Mouse (Mus musculus) bone marrow macrophage, adult 2 months (primary cell): ENCODE data around the gene Gucy2c. TPM values are rescaled to one million over a fixed set of nuclear protein-coding genes. Genes with fewer than 3 reads are reported as not detected.

ENCODE experiments used
- H3K27ac ChIP-seq: 2 replicates; pipeline ENCODE4 v1.5.1; 2012; ENCODE audit warnings: low read depth, low read length; ENCODE audit not compliant: insufficient read depth
- H3K4me1 ChIP-seq: 2 replicates; pipeline ENCODE4 v1.6.1; 2012; ENCODE audit warnings: low read length; ENCODE audit not compliant: control insufficient read depth, insufficient read depth
- H3K4me3 ChIP-seq: 2 replicates; pipeline ENCODE4 v1.5.1; 2012; ENCODE audit warnings: mild to moderate bottlenecking, low read length, moderate library complexity; ENCODE audit not compliant: insufficient read depth
- CTCF ChIP-seq: IDR thresholded peaks from 2 replicates; pipeline ENCODE4 v1.5.1; 2012; ENCODE audit warnings: low read depth, mild to moderate bottlenecking, low read length, moderate library complexity
- POLR2A ChIP-seq: IDR thresholded peaks from 2 replicates; pipeline ENCODE4 v1.6.1; 2012; ENCODE audit warnings: mild to moderate bottlenecking, low read depth, low read length, borderline replicate concordance
- polyA plus RNA-seq: library from polyadenylated mRNA; stranded (reverse); fragments of >200 nt; gene quantifications from 2 replicates; pipeline ENCODE4 v1.2.4, GENCODE M21; 2012; ENCODE audit not compliant: missing spikeins, insufficient read depth, insufficient read length

The Gucy2c gene
- polyA plus RNA-seq, 1 experiment, result not detected

GRCm38 (mm10) chr6:136742352-136743118 is 39.0 kb downstream of the Gucy2c start:
- Histone ChIP-seq H3K4me1 (no peaks in the 10 kb centered on the region; the same call in 1 of the 2 replicates), H3K27ac (no peak overlapping the region), H3K4me3 (no peak overlapping the region)
- TF ChIP-seq POLR2A (no peak), CTCF (no peak)

GRCm38 (mm10) chr6:136741281-136741680 is 40.3 kb downstream of the Gucy2c start:
- Histone ChIP-seq H3K4me3 (no peak overlapping the region), H3K27ac (no peak overlapping the region), H3K4me1 (no peaks in the 10 kb centered on the region; the same call in 1 of the 2 replicates)
- no peak for TF ChIP-seq CTCF
- no peak for TF ChIP-seq POLR2A

GRCm38 (mm10) chr6:136735766-136736165 is 45.8 kb downstream of the Gucy2c start:
- H3K4me1 ChIP-seq, result no peaks in the 10 kb centered on the region
- TF ChIP-seq POLR2A (no peak), CTCF (no peak)
- no peak overlapping the region for H3K27ac ChIP-seq
- no peak overlapping the region for H3K4me3 ChIP-seq

- Histone ChIP-seq H3K4me1 (no peaks in the 10 kb centered on the region), H3K27ac (no peak overlapping the region), H3K4me3 (no peak overlapping the region)
- TF ChIP-seq CTCF (no peak), POLR2A (no peak)
Observed at GRCm38 (mm10) chr6:136728144-136728543, 53.4 kb downstream of the Gucy2c start.

- Histone ChIP-seq H3K4me3 (no peak overlapping the region), H3K27ac (no peak overlapping the region), H3K4me1 (no peaks in the 10 kb centered on the region)
- no peak for TF ChIP-seq CTCF
- no peak for TF ChIP-seq POLR2A
Observed at GRCm38 (mm10) chr6:136723171-136723570, 58.4 kb downstream of the Gucy2c start.

- Histone ChIP-seq H3K4me1 (peaks cover 2% of the 10 kb centered on the region; the same call in 1 of the 2 replicates), H3K27ac (no peak overlapping the region), H3K4me3 (no peak overlapping the region)
- TF ChIP-seq CTCF (no peak), POLR2A (no peak)
Observed at GRCm38 (mm10) chr6:136722565-136722964, 59.0 kb downstream of the Gucy2c start.

GRCm38 (mm10) chr6:136721925-136722324 is 59.6 kb downstream of the Gucy2c start:
- H3K27ac ChIP-seq, result no peak overlapping the region

GRCm38 (mm10) chr6:136720436-136720835 is 61.1 kb downstream of the Gucy2c start:
- Histone ChIP-seq H3K27ac (no peak overlapping the region), H3K4me1 (peaks cover 6% of the 10 kb centered on the region; the same call in 1 of the 2 replicates), H3K4me3 (no peak overlapping the region)
- TF ChIP-seq CTCF, result no peak
- no peak for TF ChIP-seq POLR2A

More at GRCm38 (mm10) chr6:136721925-136722324, 59.6 kb downstream of the Gucy2c start:
- TF ChIP-seq CTCF (peak; percentile 82), POLR2A (no peak)
- H3K4me3 ChIP-seq, result no peak overlapping the region
- H3K4me1 ChIP-seq, result peaks cover 6% of the 10 kb centered on the region; the same call in 1 of the 2 replicates

GRCm38 (mm10) chr6:136715881-136716431 is 65.6 kb downstream of the Gucy2c start:
- no peak overlapping the region for H3K27ac ChIP-seq
- TF ChIP-seq CTCF (no peak), POLR2A (no peak)
- no peak overlapping the region for H3K4me3 ChIP-seq
- H3K4me1 ChIP-seq, result peaks cover 22% of the 10 kb centered on the region

GRCm38 (mm10) chr6:136714097-136714496 is 67.5 kb downstream of the Gucy2c start:
- no peak for TF ChIP-seq CTCF
- TF ChIP-seq POLR2A, result no peak
- Histone ChIP-seq H3K4me3 (no peak overlapping the region), H3K4me1 (peaks cover 22% of the 10 kb centered on the region), H3K27ac (no peak overlapping the region)
